In the genomic region with DNA sequence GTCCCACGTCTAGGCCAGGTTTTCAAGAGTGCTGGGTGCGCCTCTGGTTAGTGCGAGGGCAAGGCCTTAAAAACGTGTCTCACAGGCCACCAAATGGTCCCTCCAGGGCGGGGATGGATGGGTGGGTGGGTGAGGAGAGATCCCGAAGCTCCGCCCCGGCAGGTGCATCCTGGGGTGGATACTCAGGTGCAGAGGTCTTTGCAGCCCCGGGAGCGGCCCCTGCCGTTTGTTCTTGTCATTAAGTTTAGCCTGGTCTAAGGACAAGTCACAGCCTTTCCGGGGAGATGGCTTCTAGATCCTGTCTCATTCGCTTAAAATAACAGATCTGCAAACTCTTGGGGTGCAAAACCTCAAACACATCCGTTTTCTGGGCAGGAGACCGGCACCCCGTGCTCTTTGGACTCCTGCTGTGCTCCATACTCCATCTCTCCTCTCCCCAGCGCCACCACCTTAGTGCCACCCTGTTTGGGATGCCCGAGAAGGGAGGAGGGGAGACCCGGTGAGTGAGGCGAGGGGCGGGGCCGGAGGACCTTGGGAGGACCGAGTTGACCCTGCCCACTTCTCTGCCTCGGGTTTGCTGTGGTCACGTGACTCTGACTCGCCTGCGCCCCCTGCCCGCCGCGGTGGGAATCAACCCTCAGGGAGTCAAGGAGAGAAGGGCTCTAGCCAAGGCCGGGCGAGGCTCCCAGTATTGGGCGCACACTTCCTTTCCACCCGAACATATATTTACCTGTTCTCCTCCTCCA, we compare ENCODE assay signal across 8 mouse cellular contexts. TPM values are rescaled to one million over a fixed set of nuclear protein-coding genes. Genes with fewer than 3 reads are reported as not detected.
DNase-seq lines count a peak whose midpoint lies in the region; ATAC-seq lines count a peak whose summit lies in the region.

No protein-coding gene starts in this region.

- intact Hi-C loops in left cerebral cortex, postnatal 4 days (cut with DNase I): loop anchor here (5.0 kb wide), 1 partner anchor 273 kb away; no protein-coding TSS in a partner anchor

- H3K4me2 ChIP-seq in intestine, embryonic 15.5 days (replicated peaks): peak overlapping the region; percentile 54
- peak overlapping the region; percentile 32; the same call in 1 of the 2 replicates for H3K4me2 ChIP-seq in liver, embryonic 15.5 days

- H3K36me3 ChIP-seq in intestine, embryonic 15.5 days: no peaks in the 10 kb centered on the region
- no peaks in the 10 kb centered on the region for H3K36me3 ChIP-seq in liver, embryonic 15.5 days (replicated peaks)

- no peaks in the 10 kb centered on the region for H3K9me3 ChIP-seq in intestine, embryonic 15.5 days
- no peaks in the 10 kb centered on the region for H3K9me3 ChIP-seq in liver, embryonic 15.5 days (replicated peaks)

- peak overlapping the region; percentile 16 for H3K4me3 ChIP-seq in intestine, embryonic 15.5 days (replicated peaks)
- no peak overlapping the region for H3K4me3 ChIP-seq in liver, embryonic 15.5 days (replicated peaks)

- H3K27ac ChIP-seq in intestine, embryonic 15.5 days: no peak overlapping the region
- no peak overlapping the region for H3K27ac ChIP-seq in liver, embryonic 15.5 days (replicated peaks)

- peak; percentile 83 for ATAC-seq in intestine, embryonic 15.5 days
- ATAC-seq in liver, embryonic 15.5 days (ENCODE audit: insufficient read depth): no peak

- no peak overlapping the region for H3K9ac ChIP-seq in intestine, embryonic 15.5 days
- no peak overlapping the region for H3K9ac ChIP-seq in liver, embryonic 15.5 days

- peaks cover 15% of the 10 kb centered on the region for H3K4me1 ChIP-seq in intestine, embryonic 15.5 days (replicated peaks)
- peaks cover 10% of the 10 kb centered on the region; the same call in 1 of the 2 replicates for H3K4me1 ChIP-seq in liver, embryonic 15.5 days (replicated peaks)

- DNase-seq in left cerebral cortex, postnatal 4 days: peak; percentile 84
- DNase-seq in left cerebral cortex, adult 11 months (ENCODE audit: low spot score): no peak
- DNase-seq in cerebellum, postnatal 14 days: peak; percentile 68 to 87
- peak; percentile 64 to 72 for DNase-seq in gastrocnemius, postnatal 4 days (ENCODE audit: low spot score in 2 of 2)
- DNase-seq in ovary, postnatal 10 days (ENCODE audit: low spot score): peak; percentile 51
- DNase-seq in urinary bladder, adult 2 months (ENCODE audit: low spot score): peak; percentile 63

- WGBS in intestine, embryonic 15.5 days: 3% methylated on average over 33 of the region's 34 CpGs
- 3% methylated on average over 34 of the region's 34 CpGs for WGBS in liver, embryonic 15.5 days (ENCODE audit: insufficient replicate concordance)

- peaks cover 84% of the 10 kb centered on the region for H3K27me3 ChIP-seq in intestine, embryonic 15.5 days (replicated peaks)
- peaks cover 97% of the 10 kb centered on the region for H3K27me3 ChIP-seq in liver, embryonic 15.5 days

RNA-seq across cellular contexts. Expression of gene Gbx2, which starts 9.2 kb away (rescaled TPM):
- under 1 TPM; 0.28 to 0.95 TPM for total RNA-seq in left cerebral cortex, postnatal 4 days (2021)
- total RNA-seq in gastrocnemius, postnatal 4 days (2021): not detected
- 0.09 and 0.15 TPM in 2 replicates for polyA plus RNA-seq in intestine, embryonic 15.5 days (2015; fragmentation: Nextera tagmentation; extraction: Ambion mirVana)
- 0.50 and 0.67 TPM in 2 replicates for polyA plus RNA-seq in liver, embryonic 15.5 days (2015; fragmentation: Nextera tagmentation; extraction: Ambion mirVana)
- not detected in 2 replicates for polyA plus RNA-seq in urinary bladder, adult 2 months (2012; rRNA removed)
